Comparison of ENCODE assay signal across 23 mouse cellular contexts in genomic region chr3:39952556-39952955, GRCm38 (mm10).
DNase-seq lines count a peak whose midpoint lies in the region; ATAC-seq and TF ChIP-seq lines count a peak whose summit lies in the region.
"Had no signal": no experiment of that assay in that cellular context is flagged by ENCODE, and none has a peak within 500 bp of the region (broad histone marks: within the 10 kb centered on the region; RNA-seq: fewer than 3 reads in every experiment).

No protein-coding gene starts in this region.

- no peak for TF ChIP-seq CTCF in Patski (IDR thresholded peaks at IDR 0.05)
- no peak for TF ChIP-seq CTCF in embryonic fibroblast, embryonic 13.5 days (IDR thresholded peaks at IDR 0.05; ENCODE audit: borderline replicate concordance, insufficient read depth, low read length)

- H3K9me3 ChIP-seq in embryonic facial prominence, embryonic 11.5 days (replicated peaks; ENCODE audit: control insufficient read depth, low read length) = no peaks in the 10 kb centered on the region
- H3K9me3 ChIP-seq in embryonic facial prominence, embryonic 10.5 days = 0 out of 2 replicates have a peak, but pooled peaks cover 6% of the 10 kb centered on the region
- H3K9me3 ChIP-seq in neural tube, embryonic 15.5 days (replicated peaks) = 0 out of 2 replicates have a peak, but pooled peaks cover 7% of the 10 kb centered on the region
- H3K9me3 ChIP-seq: hindbrain, embryonic 12.5 days; hindbrain, embryonic 15.5 days had no signal

- in situ Hi-C loops in Patski (cut with MboI; ENCODE audit: low pct_unique_long_range_greater_than_20kb) = no loop called here

- no peak overlapping the region for H3K27ac ChIP-seq in embryonic facial prominence, embryonic 11.5 days (replicated peaks; ENCODE audit: low read depth, low read length)
- no peak overlapping the region for H3K27ac ChIP-seq in embryonic facial prominence, embryonic 10.5 days (replicated peaks)
- H3K27ac ChIP-seq in embryonic fibroblast, embryonic 13.5 days (ENCODE audit: insufficient read depth, low read length) = peak overlapping the region; percentile 97
- no peak overlapping the region for H3K27ac ChIP-seq in neural tube, embryonic 15.5 days (replicated peaks)
- H3K27ac ChIP-seq: forebrain, embryonic 10.5 days; forebrain, embryonic 13.5 days; gastrocnemius, adult 2 months; hindbrain, embryonic 12.5 days; hindbrain, embryonic 15.5 days had no signal

- no peak overlapping the region for H3K4me3 ChIP-seq in embryonic facial prominence, embryonic 11.5 days (ENCODE audit: low read depth, low read length)
- no peak overlapping the region for H3K4me3 ChIP-seq in embryonic facial prominence, embryonic 10.5 days
- H3K4me3 ChIP-seq in embryonic fibroblast, embryonic 13.5 days (ENCODE audit: insufficient read depth, low read length) = no peak overlapping the region
- no peak overlapping the region for H3K4me3 ChIP-seq in neural tube, embryonic 15.5 days (replicated peaks)
- H3K4me3 ChIP-seq: forebrain, embryonic 10.5 days; forebrain, embryonic 13.5 days; gastrocnemius, adult 2 months; hindbrain, embryonic 12.5 days; hindbrain, embryonic 15.5 days had no signal

- H3K4me2 ChIP-seq in embryonic facial prominence, embryonic 11.5 days (ENCODE audit: low read depth, low read length) = no peak overlapping the region
- H3K4me2 ChIP-seq in neural tube, embryonic 15.5 days = no peak overlapping the region
- H3K4me2 ChIP-seq: forebrain, embryonic 13.5 days; heart, embryonic 11.5 days; hindbrain, embryonic 12.5 days; hindbrain, embryonic 15.5 days had no signal

- CTCF ChIA-PET in Patski (lab: Charles Lee) = interaction anchor here (1.2 to 2.6 kb wide), 3 partner anchors 10 to 14 kb away, joined by 3 to 12 read pairs (median 7); no protein-coding TSS in a partner anchor

- H3K36me3 ChIP-seq in embryonic facial prominence, embryonic 11.5 days (replicated peaks; ENCODE audit: control insufficient read depth, insufficient read depth, low read depth, low read length) = no peaks in the 10 kb centered on the region
- H3K36me3 ChIP-seq in embryonic facial prominence, embryonic 10.5 days (replicated peaks) = no peaks in the 10 kb centered on the region
- H3K36me3 ChIP-seq in neural tube, embryonic 15.5 days = no peaks in the 10 kb centered on the region
- H3K36me3 ChIP-seq: forebrain, embryonic 10.5 days; hindbrain, embryonic 12.5 days; hindbrain, embryonic 15.5 days had no signal

- H3K9ac ChIP-seq in embryonic facial prominence, embryonic 11.5 days (replicated peaks; ENCODE audit: low read length) = no peak overlapping the region
- no peak overlapping the region for H3K9ac ChIP-seq in neural tube, embryonic 15.5 days (replicated peaks)
- H3K9ac ChIP-seq: forebrain, embryonic 13.5 days; hindbrain, embryonic 12.5 days; hindbrain, embryonic 15.5 days had no signal

- peak; percentile 7 for DNase-seq in embryonic facial prominence, embryonic 11.5 days (ENCODE audit: low spot score)
- no peak for DNase-seq in embryonic facial prominence, embryonic 10.5 days (ENCODE audit: low spot score)
- DNase-seq in Patski (ENCODE audit: low read depth, low spot score) = peak; percentile 51
- DNase-seq in right cerebral cortex, postnatal 25 days = no peak
- DNase-seq: adrenal gland, adult 2 months; adrenal gland, postnatal 14 days; B cell, adult 2 months; cerebellum, adult 11 months; cerebellum, adult 2 months; cerebellum, adult 9-11 months; cerebellum, postnatal 25 days; gastrocnemius, adult 2 months; gastrocnemius, postnatal 14 days; heart, adult 11 months had no signal

- no peak for TF ChIP-seq POLR2A in embryonic fibroblast, embryonic 13.5 days (IDR thresholded peaks at IDR 0.05; ENCODE audit: low read depth, low read length)

- no peak for ATAC-seq in embryonic facial prominence, embryonic 11.5 days (replicated peaks; ENCODE audit: insufficient number of reproducible peaks, low FRiP score, low TSS enrichment, low read depth)
- ATAC-seq in Patski = peak; percentile 50
- ATAC-seq in neural tube, embryonic 15.5 days (ENCODE audit: low FRiP score) = no peak
- ATAC-seq: forebrain, embryonic 13.5 days; forebrain, embryonic 16.5 days; intestine, postnatal 0 days had no signal

- no peaks in the 10 kb centered on the region for H3K4me1 ChIP-seq in embryonic facial prominence, embryonic 11.5 days (ENCODE audit: control insufficient read depth, insufficient read depth, low read length)
- no peaks in the 10 kb centered on the region for H3K4me1 ChIP-seq in embryonic facial prominence, embryonic 10.5 days
- H3K4me1 ChIP-seq in embryonic fibroblast, embryonic 13.5 days (ENCODE audit: control insufficient read depth, insufficient read depth, low read length) = peaks cover 11% of the 10 kb centered on the region
- H3K4me1 ChIP-seq in neural tube, embryonic 15.5 days = no peaks in the 10 kb centered on the region
- H3K4me1 ChIP-seq: forebrain, embryonic 13.5 days; hindbrain, embryonic 12.5 days; hindbrain, embryonic 15.5 days had no signal

- 58% methylated on average over 1 of the region's 1 CpGs for WGBS in embryonic facial prominence, embryonic 11.5 days
- WGBS in embryonic facial prominence, embryonic 10.5 days = 82% methylated on average over 1 of the region's 1 CpGs
- WGBS in neural tube, embryonic 15.5 days = 76% methylated on average over 1 of the region's 1 CpGs

- POLR2A ChIA-PET in Patski (lab: Charles Lee) = interaction anchor here (0.7 to 1.1 kb wide), 2 partner anchors 10 to 15 kb away, joined by 3 to 5 read pairs; no protein-coding TSS in a partner anchor

- H3K27me3 ChIP-seq in embryonic facial prominence, embryonic 11.5 days (ENCODE audit: control insufficient read depth, insufficient read depth, low read length) = no peaks in the 10 kb centered on the region
- H3K27me3 ChIP-seq in embryonic facial prominence, embryonic 10.5 days (replicated peaks; ENCODE audit: low read depth, poor library complexity, severe bottlenecking) = no peaks in the 10 kb centered on the region; the same call in 1 of the 2 replicates
- H3K27me3 ChIP-seq in Patski = no peaks in the 10 kb centered on the region
- H3K27me3 ChIP-seq in neural tube, embryonic 15.5 days (replicated peaks) = no peaks in the 10 kb centered on the region
- H3K27me3 ChIP-seq: forebrain, embryonic 13.5 days; hindbrain, embryonic 12.5 days; hindbrain, embryonic 15.5 days had no signal

Comparison
In these comparisons a context has a peak if more than half of its experiments do, and no peak if none do; other contexts are left out.
1. DNase-seq: peak in embryonic facial prominence, embryonic 11.5 days (single experiment) and Patski (single experiment); none in embryonic facial prominence, embryonic 10.5 days (single experiment) and right cerebral cortex, postnatal 25 days (single experiment).